Mouse (Mus musculus): ENCODE data around the gene Nme9.

- TF ChIP-seq POLR2A (IDR thresholded peaks at IDR 0.05; ENCODE audit: low read depth, low read length) (no peak), CTCF (conservative IDR thresholded peaks at IDR 0.05; ENCODE audit: insufficient read depth, insufficient read length, low read depth, low read length) (no peak)
These were observed 20.5 kb upstream of the Nme9 start for GRCm38 (mm10) chr9:99430806-99431205.

Data from kidney, adult 2 months (tissue).